Mouse (Mus musculus): Measurements from ENCODE around the gene Asxl1.
"Not testable (repeated sequence)": the region's sequence is repeated elsewhere in the genome, so short reads cannot be mapped to it uniquely, and the experiment has no call there.

Gene Asxl1

GRCm38 (mm10) chr2:153346221-153347182, 873 bp downstream of the Asxl1 start:
- peak; percentile 73 for DNase-seq

- DNase-seq, result no peak
These were observed 1.7 kb downstream of the Asxl1 start for GRCm38 (mm10) chr2:153347183-153347781.

GRCm38 (mm10) chr2:153348100-153348831, 2.6 kb downstream of the Asxl1 start:
- no peak for DNase-seq

GRCm38 (mm10) chr2:153350552-153351181, 5.0 kb downstream of the Asxl1 start:
- DNase-seq, result no peak

- no peak for DNase-seq
These were observed 9.0 kb downstream of the Asxl1 start for GRCm38 (mm10) chr2:153354648-153355047.

- no peak for DNase-seq
These were observed 11.2 kb downstream of the Asxl1 start for GRCm38 (mm10) chr2:153356784-153357183.

GRCm38 (mm10) chr2:153361101-153361710, 15.6 kb downstream of the Asxl1 start:
- DNase-seq, result no peak

- not testable (repeated sequence) for DNase-seq
These were observed 18.9 kb downstream of the Asxl1 start for GRCm38 (mm10) chr2:153364531-153364930.

- no peak for DNase-seq
These were observed 25.2 kb downstream of the Asxl1 start for GRCm38 (mm10) chr2:153370871-153371270.

- no peak for DNase-seq
These were observed 29.8 kb downstream of the Asxl1 start for GRCm38 (mm10) chr2:153375380-153375779.

- DNase-seq, result no peak
These were observed 34.9 kb downstream of the Asxl1 start for GRCm38 (mm10) chr2:153380479-153380878.

GRCm38 (mm10) chr2:153389831-153390230, 44.2 kb downstream of the Asxl1 start:
- DNase-seq, result no peak

- DNase-seq, result no peak
These were observed 47.4 kb downstream of the Asxl1 start for GRCm38 (mm10) chr2:153393045-153393444.

- no peak for DNase-seq
These were observed 52.3 kb downstream of the Asxl1 start for GRCm38 (mm10) chr2:153397790-153398515.

- DNase-seq, result no peak
These were observed 53.5 kb downstream of the Asxl1 start for GRCm38 (mm10) chr2:153399166-153399565.

GRCm38 (mm10) chr2:153404062-153404461, 58.4 kb downstream of the Asxl1 start:
- no peak for DNase-seq

GRCm38 (mm10) chr2:153404882-153405281, 59.3 kb downstream of the Asxl1 start:
- DNase-seq, result no peak

- DNase-seq, result no peak
These were observed 61.3 kb downstream of the Asxl1 start for GRCm38 (mm10) chr2:153406882-153407281.

GRCm38 (mm10) chr2:153408971-153409370, 63.3 kb downstream of the Asxl1 start:
- no peak for DNase-seq

- DNase-seq, result no peak
These were observed 65.9 kb downstream of the Asxl1 start for GRCm38 (mm10) chr2:153411557-153411956.

- DNase-seq, result no peak
These were observed 66.9 kb downstream of the Asxl1 start for GRCm38 (mm10) chr2:153412563-153412962.

GRCm38 (mm10) chr2:153414607-153415006, 69.0 kb downstream of the Asxl1 start:
- DNase-seq, result peak; percentile 66

Measured in thymus, postnatal 25 days (tissue).